Mouse (Mus musculus) kidney, postnatal 10 days (tissue): ENCODE measurements at regions not wholly inside any gene's neighbourhood (a gene's known extent, or its start where the extent isn't known, plus 50 kb on each side); places are given as distances from the start of the nearest gene placed in this dataset.
"Not testable (repeated sequence)": the region's sequence is repeated elsewhere in the genome, so short reads cannot be mapped to it uniquely, and the experiment has no call there.

Source experiments
- DNase-seq: peaks from one replicate; pipeline ENCODE4 v3.0.0; 2021; ENCODE audit warnings: mixed read lengths

DNA sequence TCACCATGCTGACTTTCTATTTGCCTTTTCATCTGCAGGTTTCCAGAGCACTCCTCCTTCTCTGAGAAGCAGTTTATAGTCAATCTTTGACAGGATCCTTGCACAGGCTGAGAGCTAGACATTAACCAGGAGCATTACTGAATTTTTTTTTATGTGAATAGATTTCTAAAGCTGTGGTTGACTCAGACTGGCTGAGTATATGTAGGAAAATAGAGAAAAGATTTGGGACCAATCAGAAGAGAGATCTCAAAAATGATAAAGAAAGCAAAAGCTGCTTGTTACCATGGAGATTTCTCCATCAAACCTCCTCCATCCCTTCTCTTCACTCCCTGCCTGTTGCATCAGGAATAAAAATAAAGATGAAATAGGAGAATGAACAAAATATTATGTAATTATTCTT is 731.2 kb upstream of the Ndn start:
- no peak for DNase-seq

GRCm38 (mm10) chr7:61644893-61645545 is 701.4 kb upstream of the Ndn start:
- no peak for DNase-seq

DNA sequence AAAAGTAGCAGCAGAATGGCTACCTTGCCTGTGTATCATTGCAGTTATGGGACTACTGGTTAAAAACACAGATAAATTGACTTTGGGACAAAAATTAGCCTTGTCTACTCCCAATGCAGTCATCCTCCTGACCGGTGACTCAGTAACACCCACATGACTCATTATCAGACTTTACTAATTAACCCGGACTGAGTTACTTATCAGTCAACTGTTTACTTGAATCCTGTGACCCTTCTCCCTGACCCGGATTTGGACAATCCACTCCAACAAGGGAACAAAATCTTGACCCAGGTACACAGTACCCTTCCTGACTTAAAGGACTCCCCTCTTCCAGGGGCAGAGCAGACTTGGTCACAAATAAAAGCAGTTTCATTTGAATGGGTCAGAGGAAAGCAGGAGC is 688.3 kb upstream of the Ndn start:
- DNase-seq = no peak

GRCm38 (mm10) chr7:61683080-61683479 is 663.3 kb upstream of the Ndn start:
- DNase-seq = no peak

DNA sequence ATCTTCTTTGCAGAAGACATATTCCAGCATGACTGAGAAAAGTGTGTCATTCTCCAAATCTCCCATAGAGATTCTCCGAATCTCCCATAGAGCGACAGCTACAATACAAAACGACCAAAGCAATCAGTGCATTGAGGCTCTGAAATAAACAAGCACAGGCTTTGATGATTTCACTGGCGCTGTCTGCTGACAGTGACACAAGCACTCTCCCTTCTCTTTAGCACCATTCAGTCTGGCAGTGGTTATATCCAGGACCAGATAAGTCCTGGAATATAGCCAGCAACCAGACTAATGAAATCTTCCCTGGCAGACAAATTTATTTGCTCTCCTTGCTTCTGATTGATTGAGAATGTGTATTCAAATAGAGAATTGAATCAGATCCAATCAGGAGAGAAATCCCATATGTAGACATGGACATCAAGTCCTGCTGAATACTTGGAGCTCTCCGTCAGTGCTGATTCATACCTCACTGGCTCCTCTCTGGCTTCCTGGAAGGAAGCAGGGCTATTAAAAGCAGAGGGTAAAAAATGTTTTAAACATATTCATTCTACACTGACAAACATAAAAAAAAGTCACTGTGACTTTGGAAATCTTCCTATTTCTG is 661.2 kb upstream of the Ndn start:
- DNase-seq = no peak

DNA sequence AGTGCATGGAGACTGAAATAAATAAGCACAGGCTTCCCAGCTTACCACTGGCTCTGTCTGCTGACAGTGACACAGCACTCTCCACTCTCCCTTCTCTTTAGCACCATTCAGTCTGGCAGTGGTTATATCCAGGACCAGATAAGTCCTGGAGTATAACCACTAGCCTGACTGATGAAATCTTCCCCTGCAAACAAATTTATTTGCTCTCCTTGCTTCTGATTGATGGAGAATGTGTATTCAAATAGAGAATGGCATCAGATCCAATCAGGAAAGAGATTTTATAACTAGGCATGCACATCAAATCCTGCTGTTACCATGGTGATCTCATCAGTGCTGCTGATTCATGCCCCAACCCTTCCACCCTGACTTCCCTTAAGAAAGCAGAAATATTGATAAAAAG is 620.2 kb upstream of the Ndn start:
- no peak for DNase-seq

GRCm38 (mm10) chr7:61737511-61737910 is 608.9 kb upstream of the Ndn start:
- no peak for DNase-seq

GRCm38 (mm10) chr7:61739336-61739735 is 607.0 kb upstream of the Ndn start:
- not testable (repeated sequence) for DNase-seq

- DNase-seq = no peak
Measured at GRCm38 (mm10) chr7:61769826-61770225, 576.5 kb upstream of the Ndn start.

DNA sequence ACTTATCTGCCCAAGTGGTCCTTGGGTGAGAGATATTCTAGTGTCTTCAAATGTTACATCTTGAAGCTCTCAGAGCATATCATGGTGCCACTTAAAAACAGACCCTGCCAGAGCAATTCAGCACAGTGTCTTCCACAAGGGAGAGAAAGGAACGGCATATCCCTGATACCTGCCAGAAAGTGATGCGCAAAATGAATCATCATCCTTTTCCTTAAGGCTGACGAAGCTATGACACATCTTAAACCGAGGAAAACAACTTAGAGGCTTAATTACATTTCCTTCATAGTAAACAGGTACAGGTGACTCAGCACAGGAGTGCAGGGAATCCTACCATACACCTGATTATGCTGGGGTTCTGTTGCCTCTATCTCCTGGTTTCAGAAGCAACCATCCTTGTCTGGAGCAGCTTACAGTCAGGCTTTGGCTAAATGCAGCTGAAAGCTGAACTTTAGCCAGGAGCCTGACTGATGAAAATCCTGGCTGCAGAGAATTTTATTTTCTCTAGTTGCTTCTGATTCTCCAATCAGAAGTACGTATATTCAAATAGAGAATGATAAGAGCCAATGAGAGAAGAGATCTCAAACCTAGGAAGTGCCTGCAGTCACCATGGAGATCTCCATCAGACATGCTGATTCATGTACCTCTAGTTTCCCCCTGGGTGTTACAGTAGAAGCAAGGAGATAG is 556.1 kb upstream of the Ndn start:
- DNase-seq = no peak

- DNase-seq = no peak
Measured at GRCm38 (mm10) chr7:61836827-61837226, 509.5 kb upstream of the Ndn start.

- no peak for DNase-seq
Measured at GRCm38 (mm10) chr7:61837240-61837639, 509.1 kb upstream of the Ndn start.

GRCm38 (mm10) chr7:61851949-61852348 is 494.4 kb upstream of the Ndn start:
- no peak for DNase-seq

GRCm38 (mm10) chr7:61864517-61864916 is 481.9 kb upstream of the Ndn start:
- no peak for DNase-seq

DNA sequence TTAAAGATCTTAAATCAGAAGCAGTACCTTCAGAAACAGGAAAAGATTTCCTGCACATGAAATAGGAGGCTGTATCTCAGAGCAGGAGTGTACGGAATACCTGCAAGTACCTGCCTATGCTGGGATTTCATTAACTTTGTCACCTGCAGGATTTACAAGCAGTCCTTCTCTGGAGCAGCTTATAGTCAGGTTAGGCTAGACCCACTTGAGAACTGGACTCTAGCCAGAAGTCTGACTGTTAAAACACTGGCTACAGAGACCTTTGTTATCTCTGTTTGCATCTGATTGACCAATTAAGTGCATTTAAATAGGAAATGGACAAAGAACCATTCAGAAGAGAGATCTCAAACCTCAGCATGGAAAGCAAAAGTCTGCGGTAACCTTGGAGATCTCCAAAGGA is 480.0 kb upstream of the Ndn start:
- DNase-seq = no peak

GRCm38 (mm10) chr7:61876220-61876619 is 470.1 kb upstream of the Ndn start:
- DNase-seq = no peak

DNA sequence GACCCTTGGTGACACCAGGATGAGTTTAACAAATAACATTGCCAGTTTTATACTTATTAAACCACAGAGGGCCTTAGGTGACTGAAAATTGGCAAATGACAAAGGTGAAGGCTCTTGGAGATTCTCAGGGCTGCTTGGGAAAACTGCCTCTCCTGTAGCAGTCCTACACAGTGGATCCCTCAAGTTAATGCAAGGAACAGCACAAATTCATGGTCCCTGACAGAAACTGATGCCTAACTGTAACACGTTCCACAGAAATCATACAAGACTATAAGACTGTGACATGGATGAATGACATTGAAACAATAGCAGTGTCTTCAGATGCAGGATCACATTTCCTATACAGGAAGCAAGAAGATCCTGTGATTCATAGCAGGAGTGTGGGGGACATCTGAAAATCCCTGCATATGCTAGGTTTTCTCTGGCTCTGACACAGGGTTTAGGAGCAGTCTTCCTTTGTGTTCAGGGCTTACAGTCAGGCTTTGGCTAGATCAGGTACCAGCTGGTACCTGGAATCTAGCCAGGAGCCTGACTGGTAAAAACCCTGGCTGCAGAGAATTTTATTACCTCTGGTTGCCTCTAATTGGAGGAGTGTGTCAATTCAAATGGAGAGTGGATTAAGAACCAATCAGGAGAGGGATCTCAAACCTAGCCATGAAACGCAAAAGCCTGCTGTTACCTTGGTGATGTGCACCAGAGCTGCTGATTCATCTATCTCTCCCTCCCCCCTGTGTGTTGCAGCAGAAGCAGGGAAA is 468.9 kb upstream of the Ndn start:
- peak; percentile 7 for DNase-seq

DNA sequence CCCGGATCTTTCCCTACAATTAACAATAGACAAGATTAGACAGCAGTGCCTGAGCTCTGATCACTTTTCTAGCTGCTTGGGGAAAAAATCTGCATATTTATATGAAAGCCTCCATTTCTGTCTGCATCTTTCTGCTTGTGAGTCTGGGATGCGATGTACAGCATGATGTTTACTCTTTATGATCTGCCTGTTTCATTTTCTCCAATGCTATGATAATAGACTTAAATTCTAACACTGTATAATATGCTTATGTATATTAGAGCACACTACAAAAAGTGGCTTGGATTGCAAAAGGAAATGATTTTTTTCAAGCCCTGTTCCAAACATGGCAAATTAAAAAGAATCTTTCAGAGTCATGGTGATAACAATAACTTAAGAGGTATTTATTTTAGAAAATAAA is 468.3 kb upstream of the Ndn start:
- DNase-seq = no peak

- DNase-seq = no peak
Measured at GRCm38 (mm10) chr7:61878585-61878984, 467.8 kb upstream of the Ndn start.
